Mouse (Mus musculus) frontal cortex, postnatal 10 days (tissue): ENCODE results near the gene Aff3.

Source experiments
- DNase-seq, 2 experiments: peaks; one replicate each; pipeline ENCODE4 v3.0.0; 2022; ENCODE audit warnings: low spot score in 2 of 2, mixed read lengths in 1 of 2

Aff3 gene

DNA sequence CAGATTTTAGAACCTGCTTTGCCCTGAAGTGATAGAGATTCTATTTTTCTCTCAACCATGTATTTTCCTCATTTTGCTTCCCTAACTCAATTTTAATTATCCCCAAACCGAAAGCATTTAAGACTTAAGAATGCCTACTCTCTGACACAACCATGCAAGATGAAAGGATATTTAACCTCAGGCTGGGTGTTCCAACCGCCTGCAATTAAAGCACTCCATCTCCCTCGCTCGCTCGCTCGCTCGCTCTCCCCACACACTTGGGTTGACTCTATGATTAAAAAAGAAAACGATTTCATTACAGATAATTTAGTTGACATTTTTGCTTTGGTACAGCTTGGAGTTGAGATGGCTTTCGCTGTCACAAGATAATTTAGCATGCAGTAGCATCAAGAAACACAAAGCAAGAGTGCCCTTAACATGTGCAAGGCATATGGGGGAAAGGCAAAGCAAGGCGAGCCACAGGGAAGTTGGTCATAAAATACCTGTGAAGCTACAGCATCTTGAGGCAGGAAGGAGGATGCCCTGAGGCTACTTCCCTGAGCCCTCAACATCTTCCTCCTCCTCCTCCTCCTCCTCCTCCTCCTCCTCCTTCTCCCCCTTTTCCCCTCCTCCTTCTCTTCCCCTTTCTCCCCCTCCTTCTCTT is 167.7 kb downstream of the Aff3 start:
- DNase-seq = no peak

DNA sequence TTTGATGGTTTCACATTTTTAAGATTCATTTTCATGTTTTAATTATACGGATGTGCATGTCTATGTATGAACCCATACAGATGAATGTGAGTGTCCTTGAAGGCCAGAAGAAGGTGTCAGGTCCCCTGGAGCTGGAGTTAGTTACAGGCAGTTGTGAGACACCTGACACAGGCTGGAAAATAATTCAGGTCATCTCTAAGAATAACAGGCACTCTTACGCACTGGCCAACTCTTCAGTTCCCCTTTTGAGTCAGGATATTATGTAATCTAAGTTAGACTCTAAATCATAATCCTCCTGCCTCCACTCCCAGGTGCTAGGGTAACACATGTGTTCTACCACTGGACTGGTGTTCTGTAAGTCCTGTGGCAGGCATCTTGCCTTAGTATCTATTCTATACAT is 169.5 kb downstream of the Aff3 start:
- DNase-seq = no peak

GRCm38 (mm10) chr1:38489733-38490132 is 175.0 kb downstream of the Aff3 start:
- no peak for DNase-seq

DNA sequence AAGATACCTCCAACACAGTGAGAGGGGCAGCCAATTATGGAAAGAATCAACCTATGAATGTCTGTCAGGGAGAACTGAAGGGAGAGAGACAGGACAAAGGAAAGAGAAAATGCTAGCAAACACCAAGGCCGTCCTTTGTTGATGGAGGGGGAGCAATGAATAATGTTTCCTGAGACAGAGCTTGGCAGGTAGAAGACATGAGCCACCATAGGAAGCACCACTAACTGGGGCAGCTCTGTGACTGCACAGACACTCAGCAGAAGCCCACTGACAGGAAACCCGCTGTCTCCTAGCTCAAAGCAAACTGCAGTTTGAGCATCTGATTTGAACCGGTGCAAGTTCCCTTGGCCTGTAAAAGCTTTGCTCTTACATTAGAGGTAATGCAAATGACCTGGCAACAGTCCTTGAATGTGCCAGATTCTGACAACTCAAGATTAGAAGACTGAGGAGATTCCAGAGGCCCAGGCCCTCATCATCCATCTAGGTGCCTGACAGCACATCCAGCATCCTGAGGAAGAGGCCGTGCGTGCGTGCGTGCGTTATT is 176.0 kb downstream of the Aff3 start:
- DNase-seq = no peak

- no peak for DNase-seq
These were observed 176.9 kb downstream of the Aff3 start for GRCm38 (mm10) chr1:38487884-38488283.

DNA sequence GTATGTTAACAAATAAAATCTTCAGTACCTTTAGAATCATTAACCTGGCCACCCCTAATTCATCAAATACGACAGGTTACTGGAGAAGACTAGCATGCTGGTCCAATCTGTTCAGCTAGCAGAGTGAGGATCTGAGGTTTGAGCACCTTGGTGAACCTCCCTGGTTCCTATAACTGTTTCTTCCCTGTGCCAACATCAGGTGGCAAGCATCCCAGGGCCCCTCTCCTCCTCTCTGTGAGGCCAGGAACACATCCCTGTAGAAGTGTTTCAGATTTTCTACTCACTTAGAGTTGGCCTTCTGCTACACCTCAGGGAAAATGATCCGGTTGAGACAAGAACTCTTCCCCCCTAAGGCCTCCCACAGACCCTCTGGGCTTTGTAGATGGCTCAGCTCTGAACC is 181.6 kb downstream of the Aff3 start:
- DNase-seq = no peak

DNA sequence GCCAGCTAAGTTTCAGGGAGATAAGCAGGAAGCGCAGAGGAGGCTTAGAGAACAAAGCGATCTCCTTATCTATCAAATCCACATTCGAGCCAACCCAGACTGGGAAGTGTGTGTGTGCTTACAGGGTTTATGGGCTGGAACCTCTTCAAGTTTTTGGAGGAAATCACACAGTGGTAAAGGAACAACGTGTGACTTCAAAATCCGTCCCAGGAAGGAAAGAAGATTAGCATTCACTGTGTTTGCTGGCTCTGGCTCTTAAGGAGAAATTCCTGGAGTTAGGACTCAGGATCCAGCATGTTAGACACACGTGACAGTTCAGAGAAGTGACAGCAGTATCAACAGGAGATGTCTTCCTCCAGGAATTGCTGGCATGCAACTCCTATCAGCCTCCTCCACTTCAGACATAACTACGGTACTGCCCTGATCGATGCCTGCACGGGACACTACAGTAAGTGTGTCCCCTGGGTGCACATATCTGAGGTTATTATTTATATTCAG is 186.5 kb downstream of the Aff3 start:
- DNase-seq = no peak

- no peak for DNase-seq
These were observed 193.9 kb downstream of the Aff3 start for GRCm38 (mm10) chr1:38470817-38471216.

- no peak for DNase-seq
These were observed 194.6 kb downstream of the Aff3 start for GRCm38 (mm10) chr1:38470166-38470565.

- DNase-seq = no peak
These were observed 197.3 kb downstream of the Aff3 start for GRCm38 (mm10) chr1:38467305-38468083.

DNA sequence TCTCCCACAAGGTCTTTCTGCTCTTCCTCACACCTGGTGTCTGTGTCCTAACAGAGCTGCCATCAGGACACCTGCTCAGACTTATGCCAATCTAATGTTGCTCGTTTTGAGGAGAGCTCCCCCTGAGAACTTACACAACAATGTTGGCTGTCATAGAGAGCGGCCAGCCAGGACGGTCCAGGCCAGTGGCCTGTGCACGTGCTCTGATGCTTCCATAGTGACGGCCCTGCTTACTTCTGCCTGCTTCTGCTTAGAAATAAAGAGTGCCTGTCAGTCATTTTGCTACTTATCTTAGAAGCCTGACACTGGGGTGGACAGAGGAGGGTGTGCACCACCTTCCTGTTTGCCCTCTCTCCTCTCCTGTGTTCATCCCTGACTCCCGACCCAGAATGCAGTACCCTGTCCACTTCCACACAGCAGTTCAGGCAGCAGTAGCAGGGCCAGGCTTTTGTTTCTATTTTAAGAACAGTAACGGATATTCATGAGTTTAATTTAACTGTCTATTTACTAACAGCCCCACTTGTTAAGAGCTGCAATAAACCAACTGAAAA is 208.0 kb downstream of the Aff3 start:
- no peak for DNase-seq

DNA sequence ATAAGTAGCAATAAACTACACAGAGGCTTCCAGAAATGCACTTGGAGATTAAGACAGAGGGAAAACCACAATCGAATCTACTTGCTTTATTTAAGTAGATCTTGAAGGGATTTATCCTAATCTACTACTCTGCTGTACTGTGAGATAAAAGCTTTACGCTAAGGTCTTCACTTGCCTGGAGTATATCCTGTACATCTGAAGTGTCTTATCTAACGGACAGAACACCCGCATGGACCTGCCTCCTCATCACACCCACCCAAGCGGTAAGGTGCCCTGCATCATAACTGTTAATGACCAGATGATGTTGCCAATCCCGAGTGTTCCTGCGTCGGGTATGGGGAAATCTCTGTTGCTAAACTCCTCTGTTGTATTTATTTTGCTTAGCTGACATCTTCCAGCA is 209.8 kb downstream of the Aff3 start:
- no peak for DNase-seq

DNA sequence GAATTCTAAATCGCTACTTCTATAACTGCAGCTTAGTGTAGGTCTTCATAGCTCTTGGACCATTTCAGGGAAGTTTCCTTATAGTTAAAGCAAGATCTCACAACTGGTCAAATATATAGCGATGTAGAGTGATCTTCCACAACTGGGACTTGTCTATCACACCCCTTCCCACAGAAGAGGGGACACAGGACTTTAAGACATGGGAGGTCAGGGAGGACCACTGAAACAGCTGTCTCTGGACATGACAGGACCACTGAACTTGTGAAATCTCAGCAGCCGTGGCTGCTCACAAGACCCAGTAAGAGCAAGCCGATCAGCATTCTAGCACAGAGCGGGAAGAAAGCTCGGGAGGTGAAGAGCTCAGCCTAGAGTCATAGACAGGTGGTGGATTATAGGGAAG is 213.4 kb downstream of the Aff3 start:
- no peak for DNase-seq

- DNase-seq = peak; percentile 69 to 71
These were observed 214.1 kb downstream of the Aff3 start for GRCm38 (mm10) chr1:38450677-38451076.

- no peak for DNase-seq
These were observed 214.8 kb downstream of the Aff3 start for GRCm38 (mm10) chr1:38449816-38450478.

GRCm38 (mm10) chr1:38448854-38449253 is 215.9 kb downstream of the Aff3 start:
- DNase-seq = no peak

- no peak for DNase-seq
These were observed 217.2 kb downstream of the Aff3 start for GRCm38 (mm10) chr1:38447581-38447980.

DNA sequence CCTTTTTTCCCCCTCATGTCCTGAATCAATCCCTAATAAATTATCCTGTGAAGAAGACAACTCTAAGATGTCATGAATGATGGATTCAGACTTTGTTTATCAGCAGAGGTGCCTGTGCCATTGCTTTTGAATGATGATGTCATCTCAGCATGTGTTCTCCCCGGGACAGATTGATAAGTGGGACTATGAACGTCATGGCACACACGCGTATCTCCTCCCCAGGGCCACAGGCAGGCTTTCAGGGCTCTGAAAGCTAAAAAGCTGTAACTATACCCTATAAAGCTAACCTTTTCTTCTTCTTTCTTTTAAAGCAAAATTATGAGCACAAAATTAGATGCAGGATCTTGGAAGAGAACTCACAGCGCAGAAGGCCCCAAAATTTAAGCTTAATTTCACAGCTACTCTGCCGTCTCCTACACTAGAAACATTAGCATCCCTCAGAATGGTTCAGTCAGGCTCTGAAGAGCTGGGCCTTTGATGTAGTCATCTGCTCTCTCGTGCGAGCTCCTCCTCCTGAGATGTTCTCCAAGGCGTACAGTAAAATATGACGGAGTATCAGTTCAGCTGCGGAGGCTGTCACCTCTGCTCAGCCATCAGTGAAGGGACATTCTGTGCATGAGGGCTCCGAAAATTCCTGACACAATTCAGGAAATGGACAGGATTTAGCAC is 218.5 kb downstream of the Aff3 start:
- no peak for DNase-seq

GRCm38 (mm10) chr1:38442887-38443286 is 221.9 kb downstream of the Aff3 start:
- no peak for DNase-seq

DNA sequence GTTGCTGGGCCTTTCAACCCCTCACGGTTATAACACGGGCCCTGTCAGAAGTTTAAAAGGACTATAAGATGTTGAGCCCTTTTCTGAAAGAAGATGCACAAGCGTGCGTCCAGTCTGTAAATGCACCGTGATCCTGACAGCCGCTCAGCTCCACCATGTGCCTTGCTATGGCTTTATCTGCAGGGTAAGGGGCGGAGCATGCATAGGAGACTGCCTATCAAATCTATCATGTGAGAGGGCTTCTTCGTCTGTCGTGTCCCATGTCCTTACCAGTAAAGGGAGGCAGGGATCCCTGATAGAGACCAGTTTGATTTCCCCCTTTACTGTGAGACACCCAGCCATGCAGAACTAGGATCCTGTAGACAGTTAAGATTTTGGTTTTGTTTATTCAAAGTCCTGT is 222.3 kb downstream of the Aff3 start:
- no peak for DNase-seq

GRCm38 (mm10) chr1:38441800-38442199 is 223.0 kb downstream of the Aff3 start:
- no peak for DNase-seq

- no peak for DNase-seq
These were observed 224.3 kb downstream of the Aff3 start for GRCm38 (mm10) chr1:38440471-38440815.
